Mouse (Mus musculus): ENCODE measurements around the gene Tlnrd1. TPM values are rescaled to one million over a fixed set of nuclear protein-coding genes. Genes with fewer than 3 reads are reported as not detected.

Tlnrd1 gene
- polyA plus RNA-seq, 1 experiment from 2014 or later = 6.2 TPM

DNA sequence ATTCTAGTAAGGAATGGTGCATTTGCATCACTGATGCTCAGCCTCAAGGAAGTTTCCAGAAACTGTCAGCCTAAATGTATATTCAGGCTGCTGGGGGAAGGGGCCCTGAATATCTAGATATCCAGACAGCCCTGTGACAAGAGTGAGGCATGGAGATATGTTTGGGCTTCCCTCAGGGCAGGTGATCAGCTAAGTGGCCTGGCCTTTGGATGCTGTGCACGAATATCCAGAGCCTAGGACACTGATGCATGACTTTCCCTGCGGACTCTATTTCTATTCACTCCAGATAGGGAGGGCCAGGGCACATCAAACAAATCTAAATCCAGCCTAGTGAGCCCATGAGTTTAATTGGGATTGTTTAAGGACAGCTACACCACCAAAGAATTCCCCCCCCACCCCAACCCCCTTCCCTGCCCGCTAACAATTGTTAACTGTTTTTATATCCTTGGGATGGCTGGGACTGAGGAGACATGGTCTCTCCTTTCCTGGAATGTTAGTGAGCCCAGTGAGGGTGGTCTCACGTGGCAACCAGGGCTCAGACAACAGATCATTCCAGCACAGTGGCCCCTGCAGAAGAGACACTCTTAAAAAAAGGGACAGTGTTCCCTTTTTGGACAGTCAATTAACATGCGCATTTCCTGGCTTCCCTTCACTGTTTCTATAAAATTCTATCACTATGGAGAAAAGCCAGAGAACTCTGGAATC, 14.1 kb downstream of the Tlnrd1 start:
- Histone ChIP-seq H3K4me1 (ENCODE audit: control insufficient read depth, insufficient read depth, low read depth, low read length) (no peaks in the 10 kb centered on the region), H3K27ac (ENCODE audit: low read depth, low read length) (no peak overlapping the region), H3K9me3 (ENCODE audit: control insufficient read depth, low read length) (no peaks in the 10 kb centered on the region), H3K9ac (ENCODE audit: low read depth, low read length) (no peak overlapping the region), H3K36me3 (ENCODE audit: control insufficient read depth, insufficient read depth, low read length) (no peaks in the 10 kb centered on the region), H3K4me2 (ENCODE audit: low read length) (no peak overlapping the region), H3K27me3 (replicated peaks; ENCODE audit: control insufficient read depth, insufficient read depth, low read length) (no peaks in the 10 kb centered on the region), H3K4me3 (ENCODE audit: low read length) (no peak overlapping the region)
- 26% methylated on average over 5 of the region's 5 CpGs for WGBS
- ATAC-seq = peak; percentile 50; the same call in 1 of the 2 replicates

DNA sequence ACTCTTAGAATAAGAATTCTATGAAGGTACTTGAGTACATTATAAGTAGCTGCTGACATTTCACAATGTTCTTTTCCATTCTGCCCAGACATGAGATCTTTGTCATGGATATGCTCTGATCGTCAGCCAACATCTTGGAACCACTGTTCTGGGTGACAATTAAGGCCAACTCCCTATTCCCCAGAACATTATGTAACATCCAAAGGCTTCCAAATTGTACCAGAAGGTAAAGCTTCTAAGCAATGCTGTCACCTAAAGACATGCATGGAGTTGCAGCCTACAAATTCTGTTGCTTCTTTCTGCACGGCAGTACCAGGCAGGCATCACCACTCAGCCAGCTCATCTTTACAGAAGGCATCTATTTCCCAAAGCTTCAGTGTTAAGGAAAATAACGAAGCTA, 15.9 kb downstream of the Tlnrd1 start:
- Histone ChIP-seq H3K4me3 (ENCODE audit: low read length) (no peak overlapping the region), H3K36me3 (ENCODE audit: control insufficient read depth, insufficient read depth, low read length) (no peaks in the 10 kb centered on the region), H3K9ac (ENCODE audit: low read depth, low read length) (no peak overlapping the region), H3K4me2 (ENCODE audit: low read length) (no peak overlapping the region), H3K27ac (ENCODE audit: low read depth, low read length) (no peak overlapping the region), H3K4me1 (ENCODE audit: control insufficient read depth, insufficient read depth, low read depth, low read length) (no peaks in the 10 kb centered on the region), H3K9me3 (ENCODE audit: control insufficient read depth, low read length) (no peaks in the 10 kb centered on the region), H3K27me3 (replicated peaks; ENCODE audit: control insufficient read depth, insufficient read depth, low read length) (no peaks in the 10 kb centered on the region)
- WGBS = 73% methylated on average over 3 of the region's 3 CpGs
- no peak for ATAC-seq

DNA sequence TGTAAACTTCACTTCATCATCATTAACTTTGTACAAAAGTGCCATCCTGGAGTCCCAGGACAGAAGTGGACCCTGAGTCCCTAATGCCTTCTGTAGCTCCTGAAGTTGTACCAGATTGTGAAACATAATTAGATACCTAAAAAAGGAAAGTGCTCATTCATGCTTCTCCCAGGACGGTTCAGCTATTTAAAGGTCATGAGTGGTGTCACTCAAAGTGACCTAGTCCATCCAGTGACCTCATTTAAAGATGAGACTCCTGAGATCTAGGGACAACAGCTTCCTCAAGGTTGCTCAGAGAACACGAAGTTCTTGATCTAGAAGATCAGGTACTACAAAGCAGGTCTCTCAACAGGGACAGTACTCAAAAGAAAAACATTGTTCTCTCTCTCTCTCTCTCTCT, 20.6 kb downstream of the Tlnrd1 start:
- Histone ChIP-seq H3K9ac (ENCODE audit: low read depth, low read length) (no peak overlapping the region), H3K36me3 (ENCODE audit: control insufficient read depth, insufficient read depth, low read length) (no peaks in the 10 kb centered on the region), H3K4me3 (ENCODE audit: low read length) (no peak overlapping the region), H3K27ac (ENCODE audit: low read depth, low read length) (no peak overlapping the region), H3K27me3 (replicated peaks; ENCODE audit: control insufficient read depth, insufficient read depth, low read length) (no peaks in the 10 kb centered on the region), H3K9me3 (ENCODE audit: control insufficient read depth, low read length) (no peaks in the 10 kb centered on the region), H3K4me1 (ENCODE audit: control insufficient read depth, insufficient read depth, low read depth, low read length) (no peaks in the 10 kb centered on the region), H3K4me2 (ENCODE audit: low read length) (no peak overlapping the region)
- ATAC-seq = no peak
- WGBS = 63% methylated on average over 2 of the region's 2 CpGs

DNA sequence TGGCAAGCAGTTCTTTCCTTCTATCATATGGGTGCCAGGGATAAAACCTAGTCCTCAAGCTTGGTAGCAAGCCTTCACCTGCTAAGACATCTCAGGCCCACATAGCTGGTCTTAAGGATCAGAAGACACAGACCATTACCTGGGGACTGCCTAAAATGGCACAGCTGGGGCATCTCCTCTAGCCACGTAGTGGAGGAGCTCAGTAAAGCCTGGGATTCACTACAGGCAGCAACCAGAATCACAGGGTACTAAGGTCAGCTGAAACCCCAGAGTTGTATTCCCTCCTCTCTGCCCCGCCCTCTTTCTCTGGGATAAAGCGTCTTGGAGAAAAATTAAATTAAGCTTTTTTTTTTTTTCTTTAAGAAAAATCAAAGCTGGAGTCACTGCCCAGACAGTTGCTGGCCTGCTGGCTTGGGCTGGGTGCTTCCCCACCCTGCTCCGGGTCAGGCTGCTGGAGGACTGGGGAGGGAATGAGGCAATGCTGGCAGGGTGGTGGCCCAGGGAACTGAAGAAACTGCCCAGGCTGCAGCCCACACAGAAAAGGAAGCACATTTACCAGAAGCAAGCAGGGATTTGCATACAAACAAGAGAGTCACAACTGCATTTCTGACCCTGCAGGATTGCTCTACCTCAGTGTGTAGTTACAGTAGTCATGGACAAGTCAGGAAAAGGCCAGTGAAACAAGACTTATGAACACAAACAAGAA, 24.6 kb downstream of the Tlnrd1 start:
- H3K27me3 ChIP-seq (replicated peaks; ENCODE audit: control insufficient read depth, insufficient read depth, low read length) = no peaks in the 10 kb centered on the region
- no peaks in the 10 kb centered on the region for H3K4me1 ChIP-seq (ENCODE audit: control insufficient read depth, insufficient read depth, low read depth, low read length)
- WGBS = 64% methylated on average over 4 of the region's 4 CpGs
- H3K4me3 ChIP-seq (ENCODE audit: low read length) = no peak overlapping the region
- H3K4me2 ChIP-seq (ENCODE audit: low read length) = no peak overlapping the region
- no peak overlapping the region for H3K9ac ChIP-seq (ENCODE audit: low read depth, low read length)
- no peaks in the 10 kb centered on the region for H3K36me3 ChIP-seq (ENCODE audit: control insufficient read depth, insufficient read depth, low read length)
- no peak overlapping the region for H3K27ac ChIP-seq (ENCODE audit: low read depth, low read length)
- no peak for ATAC-seq
- H3K9me3 ChIP-seq (ENCODE audit: control insufficient read depth, low read length) = no peaks in the 10 kb centered on the region

DNA sequence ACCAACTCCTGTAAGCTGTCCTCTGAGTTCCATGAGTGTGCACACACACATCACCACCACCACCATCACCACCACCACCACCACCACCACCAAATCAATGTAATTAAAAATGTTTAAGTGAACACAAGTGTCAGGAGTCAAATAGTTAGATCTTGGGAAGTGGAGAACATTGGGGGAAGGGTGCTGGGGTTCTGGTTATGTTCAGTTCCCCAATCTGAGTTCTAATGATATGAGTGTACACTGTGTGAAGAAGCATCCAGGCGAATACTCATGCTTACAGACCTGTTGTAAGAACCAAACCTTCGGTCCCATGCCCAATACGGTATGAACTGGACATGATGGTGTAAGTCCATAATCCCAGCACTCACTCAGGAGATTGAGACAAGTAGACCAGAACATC, 26.2 kb downstream of the Tlnrd1 start:
- WGBS = 92% methylated on average over 3 of the region's 3 CpGs
- Histone ChIP-seq H3K27ac (ENCODE audit: low read depth, low read length) (no peak overlapping the region), H3K27me3 (replicated peaks; ENCODE audit: control insufficient read depth, insufficient read depth, low read length) (no peaks in the 10 kb centered on the region), H3K9ac (ENCODE audit: low read depth, low read length) (no peak overlapping the region), H3K4me2 (ENCODE audit: low read length) (no peak overlapping the region), H3K4me3 (ENCODE audit: low read length) (no peak overlapping the region), H3K9me3 (ENCODE audit: control insufficient read depth, low read length) (no peaks in the 10 kb centered on the region), H3K4me1 (ENCODE audit: control insufficient read depth, insufficient read depth, low read depth, low read length) (no peaks in the 10 kb centered on the region), H3K36me3 (ENCODE audit: control insufficient read depth, insufficient read depth, low read length) (no peaks in the 10 kb centered on the region)
- ATAC-seq = no peak

DNA sequence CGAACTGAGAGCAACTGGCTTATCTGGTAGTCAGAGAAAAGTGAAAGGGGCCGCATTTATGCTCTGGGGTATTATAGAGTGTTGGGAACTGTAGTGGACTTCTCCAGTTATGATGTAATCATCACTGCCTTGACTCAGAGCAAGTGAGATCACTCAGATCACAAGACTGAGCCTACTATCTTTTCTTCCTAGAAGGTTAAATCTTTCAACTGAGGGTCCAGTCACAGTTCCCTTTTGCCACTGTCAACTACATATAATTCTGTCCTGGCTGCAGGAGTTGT, 27.0 kb downstream of the Tlnrd1 start:
- no peak for ATAC-seq
- H3K4me1 ChIP-seq (ENCODE audit: control insufficient read depth, insufficient read depth, low read depth, low read length) = no peaks in the 10 kb centered on the region
- no peaks in the 10 kb centered on the region for H3K36me3 ChIP-seq (ENCODE audit: control insufficient read depth, insufficient read depth, low read length)
- H3K27me3 ChIP-seq (replicated peaks; ENCODE audit: control insufficient read depth, insufficient read depth, low read length) = no peaks in the 10 kb centered on the region
- H3K4me2 ChIP-seq (ENCODE audit: low read length) = no peak overlapping the region
- H3K9me3 ChIP-seq (ENCODE audit: control insufficient read depth, low read length) = no peaks in the 10 kb centered on the region
- no peak overlapping the region for H3K4me3 ChIP-seq (ENCODE audit: low read length)
- H3K9ac ChIP-seq (ENCODE audit: low read depth, low read length) = no peak overlapping the region
- no peak overlapping the region for H3K27ac ChIP-seq (ENCODE audit: low read depth, low read length)
- WGBS = 91% methylated on average over 2 of the region's 2 CpGs

DNA sequence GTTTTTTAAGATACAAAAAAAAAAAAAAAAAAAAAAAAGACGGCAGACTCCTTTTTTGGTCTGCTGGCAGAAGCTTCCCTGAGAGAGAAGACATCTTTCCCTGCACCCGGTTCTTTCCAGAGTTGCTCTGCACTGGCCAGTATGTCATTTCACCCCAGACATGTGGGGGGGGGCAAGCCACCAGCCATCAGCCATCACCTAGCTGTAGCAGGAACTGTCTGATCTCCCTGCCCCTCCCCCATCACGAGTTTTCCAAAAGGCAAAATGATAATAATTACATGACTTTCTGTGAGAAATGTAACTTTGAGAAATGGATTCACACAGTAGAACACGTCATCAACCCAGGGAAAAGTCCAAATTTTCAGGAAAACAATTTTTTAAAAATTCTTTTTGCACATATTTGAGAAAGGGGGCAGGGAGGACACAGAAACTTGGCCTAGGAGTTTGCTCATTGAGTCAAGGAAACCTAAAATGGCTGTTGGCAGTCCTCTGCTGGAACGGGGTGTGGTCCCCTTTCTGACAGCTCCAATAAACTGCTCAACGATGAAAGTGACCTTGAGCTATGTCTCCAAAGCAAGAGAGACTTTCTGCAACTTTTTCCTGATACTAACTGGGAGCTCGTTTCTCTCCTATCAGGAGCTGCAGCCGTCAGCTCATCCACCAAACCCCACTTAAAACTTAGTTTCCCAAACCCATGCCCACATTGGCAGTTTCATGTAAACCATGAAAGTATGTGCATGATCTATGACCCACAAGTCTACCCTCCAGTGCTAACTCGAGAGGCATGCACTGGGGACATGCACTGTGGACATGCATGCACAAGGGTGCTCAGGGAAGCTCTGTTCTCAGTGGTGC, 27.5 kb downstream of the Tlnrd1 start:
- ATAC-seq = no peak
- no peak overlapping the region for H3K27ac ChIP-seq (ENCODE audit: low read depth, low read length)
- no peaks in the 10 kb centered on the region for H3K4me1 ChIP-seq (ENCODE audit: control insufficient read depth, insufficient read depth, low read depth, low read length)
- 90% methylated on average over 9 of the region's 9 CpGs for WGBS
- no peaks in the 10 kb centered on the region for H3K36me3 ChIP-seq (ENCODE audit: control insufficient read depth, insufficient read depth, low read length)
- no peak overlapping the region for H3K4me2 ChIP-seq (ENCODE audit: low read length)
- no peaks in the 10 kb centered on the region for H3K27me3 ChIP-seq (replicated peaks; ENCODE audit: control insufficient read depth, insufficient read depth, low read length)
- H3K9ac ChIP-seq (ENCODE audit: low read depth, low read length) = no peak overlapping the region
- H3K9me3 ChIP-seq (ENCODE audit: control insufficient read depth, low read length) = no peaks in the 10 kb centered on the region
- H3K4me3 ChIP-seq (ENCODE audit: low read length) = no peak overlapping the region

DNA sequence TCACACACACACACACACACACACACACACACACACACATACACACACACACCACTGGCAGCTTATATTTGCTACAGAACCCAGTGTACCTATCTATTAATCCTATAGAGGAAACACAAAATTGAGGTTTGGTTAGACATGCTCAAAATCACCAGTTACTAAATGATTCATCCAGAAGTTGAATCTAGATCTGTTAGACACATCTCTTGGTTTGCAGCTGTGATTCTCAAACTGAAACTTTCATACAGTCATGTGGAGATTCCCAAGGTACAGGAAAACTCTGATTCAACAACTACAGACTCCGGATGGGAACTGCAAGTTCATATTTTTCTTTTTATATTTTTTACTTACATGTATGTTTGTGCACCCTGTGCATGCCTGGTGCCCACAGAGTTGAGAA, 28.9 kb downstream of the Tlnrd1 start:
- no peak overlapping the region for H3K9ac ChIP-seq (ENCODE audit: low read depth, low read length)
- H3K4me1 ChIP-seq (ENCODE audit: control insufficient read depth, insufficient read depth, low read depth, low read length) = no peaks in the 10 kb centered on the region
- 89% methylated on average over 1 of the region's 1 CpGs for WGBS
- H3K4me2 ChIP-seq (ENCODE audit: low read length) = no peak overlapping the region
- ATAC-seq = no peak
- no peaks in the 10 kb centered on the region for H3K36me3 ChIP-seq (ENCODE audit: control insufficient read depth, insufficient read depth, low read length)
- H3K27ac ChIP-seq (ENCODE audit: low read depth, low read length) = no peak overlapping the region
- no peak overlapping the region for H3K4me3 ChIP-seq (ENCODE audit: low read length)
- H3K9me3 ChIP-seq (ENCODE audit: control insufficient read depth, low read length) = no peaks in the 10 kb centered on the region
- H3K27me3 ChIP-seq (replicated peaks; ENCODE audit: control insufficient read depth, insufficient read depth, low read length) = no peaks in the 10 kb centered on the region
